Mouse (Mus musculus): ENCODE data around the gene Sorbs2.

- no peak for TF ChIP-seq EP300 (IDR thresholded peaks at IDR 0.05; ENCODE audit: low read depth)
- TF ChIP-seq CTCF (IDR thresholded peaks at IDR 0.05; ENCODE audit: low read depth) = no peak
Observed at GRCm38 (mm10) chr8:45666221-45666620, 158.6 kb downstream of the Sorbs2 start.

Data from liver, postnatal 0 days (tissue).